Mouse (Mus musculus): ENCODE data around the gene Cybrd1. TPM values are rescaled to one million over a fixed set of nuclear protein-coding genes. Genes with fewer than 3 reads are reported as not detected.

Cybrd1 gene
- polyA plus RNA-seq, 1 experiment: not detected

GRCm38 (mm10) chr2:71122268-71123029, 4.7 kb downstream of the Cybrd1 start:
- no peak overlapping the region for H3K27ac ChIP-seq (ENCODE audit: insufficient read depth, low read depth, low read length)
- peaks cover 1% of the 10 kb centered on the region for H3K4me1 ChIP-seq (ENCODE audit: control insufficient read depth, insufficient read depth, low read length)
- no peak for TF ChIP-seq POLR2A (IDR thresholded peaks at IDR 0.05; ENCODE audit: borderline replicate concordance, low read depth, low read length)
- TF ChIP-seq CTCF (IDR thresholded peaks at IDR 0.05; ENCODE audit: low read depth, low read length): no peak
- no peak overlapping the region for H3K4me3 ChIP-seq (ENCODE audit: insufficient read depth, low read length)

GRCm38 (mm10) chr2:71123591-71123990, 5.9 kb downstream of the Cybrd1 start:
- TF ChIP-seq CTCF (IDR thresholded peaks at IDR 0.05; ENCODE audit: low read depth, low read length): no peak
- no peak for TF ChIP-seq POLR2A (IDR thresholded peaks at IDR 0.05; ENCODE audit: borderline replicate concordance, low read depth, low read length)
- Histone ChIP-seq H3K27ac (ENCODE audit: insufficient read depth, low read depth, low read length) (no peak overlapping the region), H3K4me1 (ENCODE audit: control insufficient read depth, insufficient read depth, low read length) (no peaks in the 10 kb centered on the region), H3K4me3 (ENCODE audit: insufficient read depth, low read length) (no peak overlapping the region)

- Histone ChIP-seq H3K4me3 (ENCODE audit: insufficient read depth, low read length) (no peak overlapping the region), H3K4me1 (ENCODE audit: control insufficient read depth, insufficient read depth, low read length) (no peaks in the 10 kb centered on the region), H3K27ac (ENCODE audit: insufficient read depth, low read depth, low read length) (no peak overlapping the region)
- TF ChIP-seq CTCF (IDR thresholded peaks at IDR 0.05; ENCODE audit: low read depth, low read length): no peak
Measured at GRCm38 (mm10) chr2:71127779-71128534, 10.2 kb downstream of the Cybrd1 start.

GRCm38 (mm10) chr2:71130366-71130765, 12.6 kb downstream of the Cybrd1 start:
- no peak for TF ChIP-seq CTCF (IDR thresholded peaks at IDR 0.05; ENCODE audit: low read depth, low read length)
- no peak for TF ChIP-seq POLR2A (IDR thresholded peaks at IDR 0.05; ENCODE audit: borderline replicate concordance, low read depth, low read length)
- Histone ChIP-seq H3K4me1 (ENCODE audit: control insufficient read depth, insufficient read depth, low read length) (no peaks in the 10 kb centered on the region), H3K27ac (ENCODE audit: insufficient read depth, low read depth, low read length) (no peak overlapping the region), H3K4me3 (ENCODE audit: insufficient read depth, low read length) (no peak overlapping the region)

- Histone ChIP-seq H3K4me3 (ENCODE audit: insufficient read depth, low read length) (no peak overlapping the region), H3K4me1 (ENCODE audit: control insufficient read depth, insufficient read depth, low read length) (no peaks in the 10 kb centered on the region), H3K27ac (ENCODE audit: insufficient read depth, low read depth, low read length) (no peak overlapping the region)
- TF ChIP-seq CTCF (IDR thresholded peaks at IDR 0.05; ENCODE audit: low read depth, low read length) (no peak), POLR2A (IDR thresholded peaks at IDR 0.05; ENCODE audit: borderline replicate concordance, low read depth, low read length) (no peak)
Measured at GRCm38 (mm10) chr2:71131866-71132496, 14.3 kb downstream of the Cybrd1 start.

- TF ChIP-seq CTCF (IDR thresholded peaks at IDR 0.05; ENCODE audit: low read depth, low read length) (no peak), POLR2A (IDR thresholded peaks at IDR 0.05; ENCODE audit: borderline replicate concordance, low read depth, low read length) (no peak)
- H3K4me3 ChIP-seq (ENCODE audit: insufficient read depth, low read length): no peak overlapping the region
- H3K27ac ChIP-seq (ENCODE audit: insufficient read depth, low read depth, low read length): no peak overlapping the region
- H3K4me1 ChIP-seq (ENCODE audit: control insufficient read depth, insufficient read depth, low read length): no peaks in the 10 kb centered on the region
Measured at GRCm38 (mm10) chr2:71134041-71134505, 16.4 kb downstream of the Cybrd1 start.

GRCm38 (mm10) chr2:71134836-71135235, 17.1 kb downstream of the Cybrd1 start:
- TF ChIP-seq CTCF (IDR thresholded peaks at IDR 0.05; ENCODE audit: low read depth, low read length): no peak
- no peak for TF ChIP-seq POLR2A (IDR thresholded peaks at IDR 0.05; ENCODE audit: borderline replicate concordance, low read depth, low read length)
- Histone ChIP-seq H3K27ac (ENCODE audit: insufficient read depth, low read depth, low read length) (no peak overlapping the region), H3K4me3 (ENCODE audit: insufficient read depth, low read length) (no peak overlapping the region), H3K4me1 (ENCODE audit: control insufficient read depth, insufficient read depth, low read length) (no peaks in the 10 kb centered on the region)

- H3K4me3 ChIP-seq (ENCODE audit: insufficient read depth, low read length): no peak overlapping the region
- H3K27ac ChIP-seq (ENCODE audit: insufficient read depth, low read depth, low read length): no peak overlapping the region
- no peaks in the 10 kb centered on the region for H3K4me1 ChIP-seq (ENCODE audit: control insufficient read depth, insufficient read depth, low read length)
- TF ChIP-seq CTCF (IDR thresholded peaks at IDR 0.05; ENCODE audit: low read depth, low read length) (no peak), POLR2A (IDR thresholded peaks at IDR 0.05; ENCODE audit: borderline replicate concordance, low read depth, low read length) (no peak)
Measured at GRCm38 (mm10) chr2:71140622-71141021, 22.9 kb downstream of the Cybrd1 start.

GRCm38 (mm10) chr2:71142410-71142809, 24.7 kb downstream of the Cybrd1 start:
- Histone ChIP-seq H3K27ac (ENCODE audit: insufficient read depth, low read depth, low read length) (no peak overlapping the region), H3K4me3 (ENCODE audit: insufficient read depth, low read length) (no peak overlapping the region)
- no peak for TF ChIP-seq CTCF (IDR thresholded peaks at IDR 0.05; ENCODE audit: low read depth, low read length)
- no peak for TF ChIP-seq POLR2A (IDR thresholded peaks at IDR 0.05; ENCODE audit: borderline replicate concordance, low read depth, low read length)

GRCm38 (mm10) chr2:71145853-71146252, 28.1 kb downstream of the Cybrd1 start:
- H3K4me3 ChIP-seq (ENCODE audit: insufficient read depth, low read length): no peak overlapping the region
- no peaks in the 10 kb centered on the region for H3K4me1 ChIP-seq (ENCODE audit: control insufficient read depth, insufficient read depth, low read length)
- TF ChIP-seq CTCF (IDR thresholded peaks at IDR 0.05; ENCODE audit: low read depth, low read length) (no peak), POLR2A (IDR thresholded peaks at IDR 0.05; ENCODE audit: borderline replicate concordance, low read depth, low read length) (no peak)
- no peak overlapping the region for H3K27ac ChIP-seq (ENCODE audit: insufficient read depth, low read depth, low read length)

More at GRCm38 (mm10) chr2:71142410-71142809, 24.7 kb downstream of the Cybrd1 start:
- H3K4me1 ChIP-seq (ENCODE audit: control insufficient read depth, insufficient read depth, low read length): no peaks in the 10 kb centered on the region
